Mouse (Mus musculus): ENCODE measurements around the gene Clec1a. TPM values are rescaled to one million over a fixed set of nuclear protein-coding genes. Genes with fewer than 3 reads are reported as not detected.
A peak's percentile ranks its signal among the peaks of the same experiment; 100 is the strongest.
"Not testable (repeated sequence)": the region's sequence is repeated elsewhere in the genome, so short reads cannot be mapped to it uniquely, and the experiment has no call there.

Gene Clec1a
- total RNA-seq (2021): 1 to 10 TPM; 3.1 to 3.3 TPM
- long read RNA-seq, partial matches to known transcripts: 0 of 2 reads
- long read RNA-seq, other reads (novel, unspliced or antisense): 1 of 2 reads

GRCm38 (mm10) chr6:129451411-129452039 is at the start of gene Clec1a:
Gene Clec1a, minus strand, starts transcription at chr6:129452000.
- DNase-seq (ENCODE audit: low spot score in 2 of 2): peak in 1 of 2 experiments; percentile 27

DNA sequence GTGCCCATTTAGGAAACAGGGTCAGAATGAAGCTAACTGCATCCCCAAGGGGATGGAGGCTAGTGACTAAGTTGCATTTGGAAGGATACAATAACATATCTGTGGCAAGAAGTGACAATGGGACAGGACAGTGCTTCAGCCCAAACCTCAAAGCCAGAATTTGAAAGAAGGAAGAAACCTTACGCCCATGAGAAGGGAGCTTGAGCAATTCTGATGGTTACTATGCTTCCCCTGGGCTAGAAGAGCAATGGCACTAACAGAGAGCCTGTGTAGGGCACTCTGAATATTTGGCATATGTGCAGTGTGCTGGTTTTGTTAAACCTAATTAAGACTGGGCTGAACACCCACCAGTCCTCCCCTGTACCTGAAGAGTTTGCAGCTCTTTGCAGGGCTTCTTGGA is 47.7 kb upstream of the Clec1a start:
- not testable (repeated sequence) for DNase-seq (ENCODE audit: low spot score in 2 of 2)

GRCm38 (mm10) chr6:129497345-129498218 is 45.8 kb upstream of the Clec1a start:
- no peak for DNase-seq (ENCODE audit: low spot score in 2 of 2)

DNA sequence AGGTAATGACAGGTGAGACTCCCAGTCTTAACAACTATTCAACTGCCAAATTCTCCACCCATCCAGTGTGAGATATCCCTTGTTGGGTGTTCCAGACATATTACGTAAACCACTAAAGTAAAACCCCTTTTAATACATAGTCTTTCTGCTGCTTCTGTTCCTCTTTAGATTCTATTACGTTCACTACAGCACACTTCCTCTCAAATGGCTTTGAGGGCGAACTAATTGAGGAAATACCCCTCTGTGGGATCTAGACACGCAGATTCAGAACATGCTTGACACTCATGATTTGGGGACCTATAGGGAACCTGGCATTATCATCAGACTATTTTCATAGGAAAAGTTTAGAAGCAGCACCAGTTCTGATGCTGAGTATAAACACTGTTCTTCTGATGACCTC is 43.1 kb upstream of the Clec1a start:
- no peak for DNase-seq (ENCODE audit: low spot score in 2 of 2)

GRCm38 (mm10) chr6:129480089-129480958 is 28.5 kb upstream of the Clec1a start:
- DNase-seq (ENCODE audit: low spot score in 2 of 2): peak; percentile 38 to 57

DNA sequence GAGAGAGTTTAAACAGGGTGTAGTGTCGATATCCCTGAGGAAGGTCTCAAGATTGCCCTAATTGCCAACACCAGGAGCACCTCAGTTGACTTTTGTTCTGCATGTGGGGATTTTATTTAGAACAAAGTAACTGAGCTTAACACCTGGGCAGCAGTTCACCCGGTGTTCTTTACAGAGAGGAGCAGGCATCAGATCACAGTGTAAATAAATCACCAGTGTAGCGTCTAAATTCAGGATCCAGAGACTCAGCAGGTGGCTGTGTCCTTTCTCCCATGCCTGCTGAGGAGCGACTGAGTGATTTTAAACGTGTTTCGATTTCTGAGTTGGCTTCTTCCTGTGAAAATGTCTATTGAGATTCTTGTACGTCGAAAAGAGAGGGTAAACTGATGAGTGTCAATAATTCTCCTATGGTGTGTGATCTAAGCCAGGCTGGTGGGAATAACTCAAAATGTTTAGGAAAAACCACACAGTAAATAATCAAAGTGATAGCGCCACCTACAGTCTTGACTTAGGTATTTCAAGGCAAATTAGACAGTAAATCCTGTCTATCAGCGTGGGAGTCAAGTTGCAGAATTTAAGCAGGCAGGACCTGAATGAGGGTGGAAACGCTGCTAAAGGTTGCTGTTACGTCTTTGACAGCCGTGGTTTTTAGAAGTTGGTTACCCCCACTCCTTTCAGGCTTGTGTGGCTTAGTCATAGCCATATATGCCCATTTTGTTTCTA is 24.8 kb upstream of the Clec1a start:
- DNase-seq (ENCODE audit: low spot score in 2 of 2): peak; percentile 12 to 15

DNA sequence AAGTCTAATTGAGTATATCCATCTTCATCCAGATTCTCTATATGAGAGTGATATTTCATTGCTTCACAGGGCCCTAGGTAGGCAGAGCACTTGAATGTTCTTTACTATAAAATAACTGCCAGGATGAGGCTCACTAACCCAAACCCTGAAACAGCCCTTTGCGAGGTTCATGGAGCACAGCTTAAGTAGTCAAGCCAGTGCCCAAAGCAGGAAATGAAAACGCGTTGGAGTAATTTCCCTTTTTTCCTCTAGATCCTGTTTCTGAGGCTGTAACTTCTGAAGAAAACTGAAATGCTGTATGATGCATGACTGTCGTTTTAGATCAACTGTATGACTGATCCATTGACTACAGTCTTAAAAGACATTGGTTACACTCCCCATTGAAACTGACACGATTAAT is 20.8 kb upstream of the Clec1a start:
- DNase-seq (ENCODE audit: low spot score in 2 of 2): no peak

DNA sequence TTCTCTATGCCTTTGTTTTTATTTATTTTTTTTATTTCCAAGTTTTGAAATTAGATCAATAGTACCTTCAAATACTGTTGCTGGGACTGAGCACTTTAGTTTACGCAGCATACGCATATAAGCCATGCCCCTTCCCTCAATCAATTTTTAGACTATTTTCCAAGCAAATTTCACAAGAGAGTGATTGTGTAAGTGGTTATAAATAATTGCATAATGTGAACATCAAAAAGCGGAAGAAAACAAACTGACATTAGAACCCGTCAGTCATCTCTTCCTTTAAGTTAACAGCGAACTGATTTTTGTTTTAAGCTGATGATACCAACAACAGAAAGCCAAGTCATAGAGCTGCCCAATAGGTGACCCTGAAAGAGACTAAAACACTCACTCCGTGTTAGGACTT is 19.6 kb upstream of the Clec1a start:
- DNase-seq (ENCODE audit: low spot score in 2 of 2): no peak

GRCm38 (mm10) chr6:129449743-129450142 is 2.1 kb downstream of the Clec1a start:
- no peak for DNase-seq (ENCODE audit: low spot score in 2 of 2)

- no peak for DNase-seq (ENCODE audit: low spot score in 2 of 2)
These were observed 13.8 kb downstream of the Clec1a start for GRCm38 (mm10) chr6:129438033-129438432.

DNA sequence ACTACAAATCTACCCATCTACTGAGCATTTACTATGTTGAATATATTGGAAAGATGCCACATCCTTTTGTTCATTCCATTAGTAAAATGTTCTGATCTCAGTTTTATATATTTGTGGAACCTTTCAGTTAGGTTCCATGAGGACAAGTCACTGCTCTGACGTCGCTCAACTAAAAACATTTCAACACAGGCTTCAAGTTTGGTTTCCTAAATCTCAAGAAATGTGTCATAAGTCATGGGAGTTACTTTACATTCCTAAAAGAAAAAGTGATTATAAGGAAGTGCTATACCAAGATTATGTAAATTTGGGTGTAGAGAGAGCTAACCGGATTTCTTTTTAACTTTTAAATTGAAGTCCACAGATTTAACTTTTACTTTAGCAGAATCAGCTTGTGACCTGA is 15.8 kb downstream of the Clec1a start:
- no peak for DNase-seq (ENCODE audit: low spot score in 2 of 2)

DNA sequence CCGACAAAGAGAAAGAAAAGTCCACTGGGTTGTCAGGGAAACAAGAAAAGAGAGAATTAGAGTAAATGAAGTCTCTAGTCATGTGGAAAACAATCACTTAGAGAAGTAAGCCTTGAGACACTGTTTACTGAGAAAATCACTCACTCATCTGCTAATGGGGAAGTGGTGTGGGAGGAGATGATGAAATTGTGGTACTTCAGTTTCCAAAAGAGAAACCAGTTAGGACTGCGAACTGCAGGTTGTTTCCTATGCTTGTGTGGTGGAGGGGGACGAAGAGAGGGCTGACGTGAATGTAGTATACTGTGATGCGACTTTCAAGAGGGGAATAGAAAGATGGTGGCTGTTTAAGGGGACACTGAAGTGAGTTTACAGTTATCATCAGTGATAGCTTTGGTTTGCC is 17.6 kb downstream of the Clec1a start:
- DNase-seq (ENCODE audit: low spot score in 2 of 2): no peak

DNA sequence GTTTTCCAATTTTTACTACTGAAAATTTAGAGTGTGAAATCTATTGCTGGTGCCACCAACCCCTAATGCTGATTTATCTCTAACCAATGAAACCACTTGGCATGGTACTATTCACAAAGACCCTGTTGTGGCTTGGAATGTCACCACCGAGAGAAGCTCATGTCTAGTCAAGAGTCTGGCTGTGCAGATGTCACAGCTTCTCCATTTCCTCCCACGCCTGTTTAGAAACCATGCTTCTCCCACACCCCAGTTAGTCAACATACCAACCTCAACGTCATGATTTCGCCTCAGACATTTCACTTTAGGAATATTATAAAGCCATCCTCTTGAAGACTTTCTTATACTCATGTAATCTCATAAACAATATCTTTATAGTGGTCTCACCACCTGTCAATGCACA is 24.5 kb downstream of the Clec1a start:
- no peak for DNase-seq (ENCODE audit: low spot score in 2 of 2)

DNA sequence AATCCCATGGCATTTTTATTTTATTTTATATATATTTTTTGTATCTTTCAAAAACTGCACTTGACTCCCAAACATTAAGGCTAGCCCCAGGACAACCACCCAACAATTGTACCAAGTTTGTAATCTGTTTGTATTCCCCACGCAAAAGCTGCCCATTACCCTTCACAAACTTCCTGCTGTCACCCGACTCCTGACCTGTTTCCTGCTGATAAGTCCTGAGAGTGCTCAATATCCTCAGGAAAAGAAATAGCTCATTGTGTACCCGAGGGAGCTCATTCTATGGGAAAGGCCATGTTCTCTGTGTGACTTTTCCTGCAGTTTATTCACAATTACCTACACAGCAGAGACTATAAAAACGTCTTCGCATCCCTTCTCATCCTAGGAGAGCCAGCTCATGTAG is 26.0 kb downstream of the Clec1a start:
- no peak for DNase-seq (ENCODE audit: low spot score in 2 of 2)

DNA sequence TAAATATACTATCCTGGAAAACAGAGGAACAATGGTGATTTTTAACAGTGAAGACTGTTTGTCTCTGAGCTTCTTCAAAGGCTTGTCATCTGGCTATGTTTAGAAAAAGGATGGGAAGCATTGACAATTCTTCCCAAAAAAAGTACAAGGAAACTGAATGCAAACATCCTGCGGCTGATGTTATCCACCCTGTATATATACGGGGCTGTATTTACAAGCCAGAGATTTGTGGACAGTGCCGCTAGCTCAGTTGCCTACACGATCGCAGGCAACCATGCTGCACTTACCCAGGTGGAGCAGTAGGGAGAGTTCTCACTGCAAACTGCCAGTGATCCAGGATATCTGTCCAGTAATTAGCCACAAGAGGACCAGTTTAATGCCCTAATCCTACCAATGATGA is 26.6 kb downstream of the Clec1a start:
- DNase-seq (ENCODE audit: low spot score in 2 of 2): no peak

DNA sequence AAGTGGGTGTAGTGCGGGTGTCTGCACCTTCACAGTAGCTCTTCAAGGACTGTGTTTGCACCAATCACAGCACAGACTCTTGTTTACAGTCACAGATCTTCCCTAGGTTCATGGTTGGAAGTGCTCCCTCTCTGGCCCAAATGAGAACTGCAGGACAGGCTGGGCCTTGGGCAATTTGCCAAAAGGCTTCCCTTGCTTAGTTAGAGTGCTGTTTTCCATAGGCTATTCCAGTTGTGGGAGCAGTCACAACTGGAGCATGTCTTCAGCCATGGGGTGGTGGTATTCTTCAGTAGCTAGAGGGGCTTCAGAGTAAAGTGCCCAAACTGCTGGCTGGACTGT is 28.1 kb downstream of the Clec1a start:
- peak; percentile 79 to 82 for DNase-seq (ENCODE audit: low spot score in 2 of 2)

- DNase-seq (ENCODE audit: low spot score in 2 of 2): no peak
These were observed 28.6 kb downstream of the Clec1a start for GRCm38 (mm10) chr6:129423040-129423733.

GRCm38 (mm10) chr6:129422311-129422710 is 29.5 kb downstream of the Clec1a start:
- no peak for DNase-seq (ENCODE audit: low spot score in 2 of 2)

GRCm38 (mm10) chr6:129414177-129414576 is 37.6 kb downstream of the Clec1a start:
- no peak for DNase-seq (ENCODE audit: low spot score in 2 of 2)

- DNase-seq (ENCODE audit: low spot score in 2 of 2): no peak
These were observed 43.2 kb downstream of the Clec1a start, which contains the start of gene Clec9a for GRCm38 (mm10) chr6:129408562-129408961. Gene Clec9a, plus strand, starts transcription at chr6:129408862.
